Mouse (Mus musculus): ENCODE data around the gene Nufip1.
"Not testable (repeated sequence)": the region's sequence is repeated elsewhere in the genome, so short reads cannot be mapped to it uniquely, and the experiment has no call there.

Gene Nufip1

GRCm38 (mm10) chr14:76145248-76145647 is 34.6 kb downstream of the Nufip1 start:
- no peak for DNase-seq (ENCODE audit: low spot score)

GRCm38 (mm10) chr14:76145868-76146267 is 35.2 kb downstream of the Nufip1 start:
- no peak for DNase-seq (ENCODE audit: low spot score)

- no peak for DNase-seq (ENCODE audit: low spot score)
These were observed 36.4 kb downstream of the Nufip1 start for GRCm38 (mm10) chr14:76147061-76147460.

DNA sequence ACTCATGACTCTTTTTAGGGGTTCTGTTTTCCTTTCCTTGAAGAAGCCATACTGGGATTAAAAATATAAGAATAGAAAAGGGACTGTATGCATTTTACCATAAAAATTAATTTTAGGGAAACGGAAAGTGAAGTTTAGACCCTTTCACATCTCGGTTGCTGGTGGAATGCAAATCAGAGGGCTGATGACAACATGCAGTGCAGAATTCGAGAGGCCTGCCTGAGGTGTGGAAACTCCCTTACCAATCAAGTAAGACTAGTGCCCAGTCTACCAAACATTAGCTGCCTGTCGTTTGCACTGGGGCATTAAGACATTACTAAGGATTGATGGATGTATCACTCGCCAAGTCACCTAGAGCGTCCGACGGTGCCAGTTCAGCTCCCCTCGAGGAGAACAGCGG is 37.6 kb downstream of the Nufip1 start:
- no peak for DNase-seq (ENCODE audit: low spot score)

DNA sequence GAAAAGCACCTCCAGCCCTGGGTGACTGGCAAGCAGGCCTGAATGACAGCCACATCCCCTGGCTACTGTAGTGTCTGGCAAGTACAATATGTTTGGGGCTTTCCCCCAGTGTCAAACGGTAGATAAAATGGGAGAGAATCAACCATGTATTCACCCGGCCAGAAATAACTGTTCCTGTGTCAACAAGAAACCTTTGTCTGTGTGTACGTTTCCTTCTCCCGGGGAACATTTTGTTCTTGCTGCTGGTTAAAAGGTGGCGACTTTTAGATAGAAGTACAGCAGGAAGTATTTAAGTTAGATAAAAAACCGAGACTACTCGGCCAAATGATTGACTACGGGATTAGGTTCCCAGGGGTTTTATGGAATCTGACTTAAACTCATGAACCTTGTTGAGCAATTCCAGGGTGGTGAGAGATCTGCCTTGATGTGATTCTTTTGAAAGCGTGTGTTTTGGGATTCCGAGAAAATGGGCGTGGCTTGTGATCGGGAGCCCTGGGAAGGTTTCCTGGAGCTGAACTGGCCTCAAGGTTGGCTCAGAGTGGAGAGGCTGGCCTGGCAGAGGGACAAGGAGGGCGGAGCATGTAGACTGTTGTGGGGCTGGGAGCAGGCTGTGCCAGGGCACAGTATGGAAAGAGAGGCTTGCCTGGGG is 39.0 kb downstream of the Nufip1 start:
- peak; percentile 30 for DNase-seq (ENCODE audit: low spot score)

DNA sequence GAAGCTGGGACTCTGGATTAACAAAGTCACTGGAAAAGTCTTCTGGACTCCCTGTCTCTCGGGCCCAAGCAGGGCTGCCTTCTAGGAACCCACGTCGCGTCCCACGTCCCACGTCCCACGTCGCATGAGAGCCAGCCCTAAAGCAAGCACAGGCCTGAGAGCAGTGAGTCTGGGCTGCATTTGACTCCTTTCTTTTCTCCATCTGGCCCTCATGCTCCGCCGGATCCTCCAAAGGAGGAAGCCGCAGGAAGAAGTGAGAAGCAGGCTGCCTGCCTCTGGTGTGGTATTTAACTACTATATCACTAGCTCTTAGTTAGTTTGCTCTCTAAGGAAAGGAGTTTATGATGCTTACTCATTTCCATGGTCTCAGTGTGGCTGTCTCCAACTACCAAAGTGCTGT is 39.8 kb downstream of the Nufip1 start:
- DNase-seq (ENCODE audit: low spot score) = no peak

DNA sequence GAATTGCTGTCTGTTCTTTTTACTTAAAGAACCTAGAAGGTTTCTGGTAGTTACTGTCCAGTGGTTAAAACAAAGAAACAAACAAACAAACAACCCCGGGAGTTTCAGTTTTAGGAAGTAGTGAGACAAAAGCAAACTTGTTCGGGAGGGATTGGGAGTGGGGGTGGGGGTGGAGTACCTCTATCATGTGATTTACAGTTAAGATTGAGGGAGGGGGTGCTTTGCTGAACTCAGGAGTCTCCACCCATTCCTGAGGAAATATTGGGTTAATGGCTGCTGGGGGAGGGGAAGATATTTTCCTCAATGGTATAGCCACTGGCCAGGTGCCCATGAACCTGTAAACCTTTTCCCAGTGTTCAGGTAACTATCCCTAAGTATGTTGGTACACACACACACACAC is 40.3 kb downstream of the Nufip1 start:
- DNase-seq (ENCODE audit: low spot score) = no peak

DNA sequence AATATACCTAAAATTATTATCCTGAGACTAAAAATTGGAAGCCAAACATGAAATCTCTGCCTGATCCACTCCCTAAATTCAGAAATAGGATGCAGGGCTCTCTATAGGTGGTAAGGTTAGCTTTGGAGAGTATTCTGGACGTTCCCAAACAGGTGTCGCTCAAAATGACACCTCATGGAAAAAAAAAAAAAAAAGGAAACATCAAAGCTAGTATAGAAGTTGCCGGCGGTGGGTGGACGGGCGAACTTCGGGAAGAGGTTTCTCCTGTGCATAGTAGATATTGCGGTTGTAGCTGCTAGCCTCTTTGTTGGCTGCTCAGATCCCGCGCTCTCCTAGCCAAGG is 41.1 kb downstream of the Nufip1 start:
- no peak for DNase-seq (ENCODE audit: low spot score)

- peak; percentile 79 for DNase-seq (ENCODE audit: low spot score)
These were observed 41.7 kb downstream of the Nufip1 start for GRCm38 (mm10) chr14:76152162-76153002.

- no peak for DNase-seq (ENCODE audit: low spot score)
These were observed 42.4 kb downstream of the Nufip1 start for GRCm38 (mm10) chr14:76153003-76153675.

DNA sequence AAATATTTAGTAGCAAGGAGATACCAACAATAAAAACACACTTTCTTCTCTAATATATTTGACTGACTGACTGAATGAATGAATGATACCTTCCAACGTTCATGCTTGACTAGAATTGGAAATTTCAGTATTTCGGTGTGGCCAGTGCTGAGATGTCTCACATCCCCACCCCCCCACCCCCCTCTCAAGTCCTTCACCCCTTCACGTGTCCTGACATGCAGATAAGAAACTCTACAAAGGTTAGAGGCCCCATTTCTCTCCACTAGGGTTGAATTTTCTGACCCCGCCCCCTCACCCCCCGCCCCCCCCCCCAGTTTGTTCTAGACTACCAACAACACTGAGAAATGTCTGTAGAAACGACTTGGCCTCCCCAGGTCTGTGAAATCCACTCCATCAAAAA is 43.1 kb downstream of the Nufip1 start:
- no peak for DNase-seq (ENCODE audit: low spot score)

GRCm38 (mm10) chr14:76158192-76158785 is 47.6 kb downstream of the Nufip1 start:
- no peak for DNase-seq (ENCODE audit: low spot score)

DNA sequence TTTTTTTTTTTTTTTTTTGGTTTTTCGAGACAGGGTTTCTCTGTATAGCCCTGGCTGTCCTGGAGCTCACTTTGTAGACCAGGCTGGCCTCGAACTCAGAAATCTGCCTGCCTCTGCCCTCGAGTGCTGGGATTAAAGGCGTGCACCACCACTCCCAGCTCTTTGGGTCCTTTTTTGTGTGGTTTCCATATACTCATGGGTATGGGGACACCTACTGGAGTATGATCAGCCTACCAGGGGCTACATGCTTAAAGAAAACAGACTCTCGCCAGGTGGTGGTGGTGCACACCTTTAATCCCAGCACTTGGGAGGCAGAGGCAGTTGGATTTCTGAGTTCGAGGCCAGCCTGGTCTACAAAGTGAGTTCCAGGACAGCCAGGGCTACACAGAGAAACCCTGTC is 49.9 kb downstream of the Nufip1 start:
- DNase-seq (ENCODE audit: low spot score) = not testable (repeated sequence)

GRCm38 (mm10) chr14:76164236-76164635 is 53.5 kb downstream of the Nufip1 start:
- DNase-seq (ENCODE audit: low spot score) = no peak

GRCm38 (mm10) chr14:76164904-76165755 is 54.4 kb downstream of the Nufip1 start:
- DNase-seq (ENCODE audit: low spot score) = no peak

GRCm38 (mm10) chr14:76169876-76170466 is 59.3 kb downstream of the Nufip1 start:
- DNase-seq (ENCODE audit: low spot score) = no peak

- DNase-seq (ENCODE audit: low spot score) = no peak
These were observed 60.6 kb downstream of the Nufip1 start for GRCm38 (mm10) chr14:76171285-76171684.

DNA sequence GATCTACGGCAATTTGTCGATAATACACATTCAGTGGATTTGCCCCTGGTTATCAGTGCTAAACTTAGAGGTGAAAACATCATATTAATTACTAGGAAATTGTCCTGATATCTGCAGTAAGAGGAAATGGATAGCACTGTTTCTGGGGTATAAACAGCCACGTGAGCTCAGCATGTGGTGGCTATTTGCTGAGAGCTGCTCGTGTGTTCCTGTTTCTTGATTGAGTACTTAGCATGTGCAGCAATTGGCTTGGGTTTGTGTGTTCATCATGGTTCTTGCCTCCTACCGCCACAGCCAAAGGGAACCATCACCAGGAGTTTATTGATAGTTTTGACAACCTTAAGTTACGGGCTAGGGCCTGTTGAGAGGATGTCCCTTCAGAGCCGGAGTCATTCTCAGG is 63.6 kb downstream of the Nufip1 start:
- no peak for DNase-seq (ENCODE audit: low spot score)

DNA sequence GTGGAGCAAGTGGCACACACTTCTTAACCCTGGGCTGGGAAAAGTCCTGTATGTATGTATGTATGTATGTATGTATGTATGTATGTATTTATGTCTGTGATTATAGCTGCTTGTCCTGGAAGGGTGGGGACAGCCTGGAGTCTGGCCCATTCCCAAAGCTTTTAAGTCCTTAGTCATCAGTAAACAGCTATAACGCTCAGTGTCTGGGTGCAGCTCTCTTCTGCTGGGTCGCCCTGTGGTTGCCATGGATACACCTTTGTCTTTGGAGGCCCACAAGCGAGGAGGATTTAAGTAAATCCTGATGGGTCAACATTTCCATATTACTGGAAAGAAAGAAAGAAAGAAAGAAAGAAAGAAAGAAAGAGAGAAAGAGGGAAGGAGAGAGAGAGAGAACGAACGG is 65.1 kb downstream of the Nufip1 start:
- DNase-seq (ENCODE audit: low spot score) = no peak

GRCm38 (mm10) chr14:76177230-76177629 is 66.5 kb downstream of the Nufip1 start:
- DNase-seq (ENCODE audit: low spot score) = no peak

GRCm38 (mm10) chr14:76178447-76178846 is 67.8 kb downstream of the Nufip1 start:
- DNase-seq (ENCODE audit: low spot score) = no peak

All from urinary bladder, postnatal 10 days (tissue).